Mouse (Mus musculus): ENCODE measurements around the gene Tspan9.

GRCm38 (mm10) chr6:128041836-128042235, 101.6 kb downstream of the Tspan9 start:
- TF ChIP-seq CTCF (IDR thresholded peaks at IDR 0.05; ENCODE audit: insufficient read depth, low read length) (no peak), POLR2A (IDR thresholded peaks at IDR 0.05; ENCODE audit: borderline replicate concordance, extremely low read depth, low read depth, low read length) (no peak)
